Mouse (Mus musculus): ENCODE measurements around the gene Usp47. TPM values are rescaled to one million over a fixed set of nuclear protein-coding genes. Genes with fewer than 3 reads are reported as not detected.
A peak's percentile ranks its signal among the peaks of the same experiment; 100 is the strongest.

Gene Usp47
- total RNA-seq, 1 experiment from 2014 or later, result 63.0 TPM

GRCm38 (mm10) chr7:112157584-112158315 lies 134.4 kb downstream of the Usp47 start:
- DNase-seq, result no peak

- DNase-seq, result peak; percentile 32
These were observed 135.0 kb downstream of the Usp47 start for GRCm38 (mm10) chr7:112158316-112158741.

- DNase-seq, result peak; percentile 42
These were observed 135.6 kb downstream of the Usp47 start, which contains the start of gene Dkk3 for GRCm38 (mm10) chr7:112158942-112159341. Dkk3 (minus strand) TSS chr7:112159057.

GRCm38 (mm10) chr7:112159835-112160234 lies 136.5 kb downstream of the Usp47 start:
- DNase-seq, result no peak

Other genes with a start within 250 kb of the Usp47 start
- gene Galnt18, start 243.5 kb upstream of the Usp47 start, total RNA-seq (2021), result 18.4 and 24.1 TPM in 2 replicates
- 10.3 and 13.7 TPM in 2 replicates for gene Dkk3, start 135.6 kb downstream of the Usp47 start, total RNA-seq (2021)
- gene Mical2, start 202.4 kb downstream of the Usp47 start, total RNA-seq (2021), result 16.5 TPM in 2 replicates